ENCODE assay signal across 28 mouse cellular contexts in genomic region chr19:12731036-12731435, GRCm38 (mm10). TPM values are rescaled to one million over a fixed set of nuclear protein-coding genes. Genes with fewer than 3 reads are reported as not detected.
DNase-seq lines count a peak whose midpoint lies in the region; TF ChIP-seq lines count a peak whose summit lies in the region.
"Had no signal": no experiment of that assay in that cellular context is flagged by ENCODE, and none has a peak within 500 bp of the region (broad histone marks: within the 10 kb centered on the region; RNA-seq: fewer than 3 reads in every experiment).

No protein-coding gene starts in this region.

- TF ChIP-seq CTCF in ES-Bruce4 (IDR thresholded peaks at IDR 0.05; ENCODE audit: low read depth, low read length): no peak

- peaks cover 4% of the 10 kb centered on the region for H3K9me3 ChIP-seq in ES-Bruce4 (replicated peaks; ENCODE audit: control insufficient read depth, insufficient read depth, low read length, poor library complexity, severe bottlenecking)
- no peaks in the 10 kb centered on the region for H3K9me3 ChIP-seq in ES-E14 (ENCODE audit: control insufficient read depth, insufficient read depth, low read depth, low read length)
- H3K9me3 ChIP-seq: embryonic facial prominence, embryonic 10.5 days; embryonic facial prominence, embryonic 12.5 days had no signal

- H3K4me1 ChIP-seq in ES-Bruce4 (ENCODE audit: control insufficient read depth, insufficient read depth, low read length): peaks cover 1% of the 10 kb centered on the region
- peaks cover 4 to 14% of the 10 kb centered on the region in 2 experiments; a peak in 3 of 4 replicates for H3K4me1 ChIP-seq in ES-E14 (ENCODE audit: control insufficient read depth in 2 of 2, insufficient read depth in 2 of 2, low read length in 2 of 2, poor library complexity in 1 of 2)
- H3K4me1 ChIP-seq: embryonic facial prominence, embryonic 10.5 days; embryonic facial prominence, embryonic 12.5 days had no signal

- H3K27me3 ChIP-seq in ES-Bruce4 (ENCODE audit: control insufficient read depth, insufficient read depth, low read length, poor library complexity, severe bottlenecking): no peaks in the 10 kb centered on the region
- H3K27me3 ChIP-seq: CH12.LX; embryonic facial prominence, embryonic 12.5 days had no signal

- WGBS in macrophage (ENCODE audit: missing documents): 72% methylated on average over 1 of the region's 1 CpGs

- in situ Hi-C loops in ES-E14 (cut with MboI; ENCODE audit: low sequenced_read_pairs in 2 of 2, unreplicated experiment in 2 of 2): no loop called here

- H3K9ac ChIP-seq in ES-Bruce4 (ENCODE audit: low read depth, poor library complexity, severe bottlenecking): no peak overlapping the region
- no peak overlapping the region for H3K9ac ChIP-seq in ES-E14 (ENCODE audit: insufficient read depth, low read depth, low read length, poor library complexity, severe bottlenecking)
- H3K9ac ChIP-seq: embryonic facial prominence, embryonic 12.5 days had no signal

- peak; percentile 46 for DNase-seq in ES-E14 (ENCODE audit: low read depth, low spot score)
- peak; percentile 75 for DNase-seq in ZHBTc4 (ENCODE audit: low read depth, low spot score)
- DNase-seq in lung, postnatal 36 days: no peak
- no peak for DNase-seq in lung, postnatal 4 days
- DNase-seq in spleen, adult 18-20 months: no peak
- DNase-seq: adrenal gland, adult 2 months; adrenal gland, postnatal 10 days; adrenal gland, postnatal 25 days; B cell, adult 2 months; cerebellum, adult 11-12 months; cerebellum, adult 2 months; cerebellum, adult 9-10 months; cerebellum, postnatal 10 days; cerebellum, postnatal 25 days had no signal

- H3K79me2 ChIP-seq in macrophage (ENCODE audit: inconsistent target): no peaks in the 10 kb centered on the region

- no peak overlapping the region for H3K4me3 ChIP-seq in ES-Bruce4 (ENCODE audit: low read depth, low read length)
- H3K4me3 ChIP-seq in ES-E14 (ENCODE audit: insufficient read depth in 1 of 2, low read depth in 1 of 2, low read length in 2 of 2, poor library complexity in 1 of 2, severe bottlenecking in 1 of 2): no peak overlapping the region
- no peak overlapping the region for H3K4me3 ChIP-seq in macrophage (ENCODE audit: inconsistent target)
- H3K4me3 ChIP-seq: embryonic facial prominence, embryonic 10.5 days; embryonic facial prominence, embryonic 12.5 days had no signal

- H3K27ac ChIP-seq in ES-Bruce4 (ENCODE audit: insufficient read depth, low read length): peak overlapping the region; percentile 98
- H3K27ac ChIP-seq in ES-E14 (ENCODE audit: insufficient read depth, low read depth, low read length, poor library complexity, severe bottlenecking): peak overlapping the region; percentile 69; the same call in 1 of the 2 replicates
- H3K27ac ChIP-seq in macrophage: peak overlapping the region; percentile 65
- H3K27ac ChIP-seq: embryonic facial prominence, embryonic 10.5 days; embryonic facial prominence, embryonic 12.5 days had no signal

- H3K36me3 ChIP-seq in ES-Bruce4 (ENCODE audit: control insufficient read depth, insufficient read depth, low read length, poor library complexity, severe bottlenecking) (no peaks in the 10 kb centered on the region; the same call in 1 of the 2 replicates), ES-E14 (ENCODE audit: control insufficient read depth, insufficient read depth, low read length, poor library complexity, severe bottlenecking) (no peaks in the 10 kb centered on the region), macrophage (ENCODE audit: inconsistent target) (no peaks in the 10 kb centered on the region)
- H3K36me3 ChIP-seq: embryonic facial prominence, embryonic 10.5 days; embryonic facial prominence, embryonic 12.5 days had no signal

- no peak for TF ChIP-seq POLR2A in ES-Bruce4 (IDR thresholded peaks at IDR 0.05; ENCODE audit: insufficient read depth, low read length)

- no peak for TF ChIP-seq EP300 in ES-Bruce4 (IDR thresholded peaks at IDR 0.05; ENCODE audit: insufficient read depth, low read depth, low read length)

TF ChIP-seq in ES-E14, 5 proteins besides CTCF, POLR2A, EP300 and RAD21:
- no peak for TF ChIP-seq ZC3H11A (IDR thresholded peaks at IDR 0.05; ENCODE audit: borderline replicate concordance, low read depth, low read length)
- no peak for TF ChIP-seq MAFK (IDR thresholded peaks at IDR 0.05; ENCODE audit: insufficient read depth, low read depth, low read length)
- no peak for TF ChIP-seq CHD2 (IDR thresholded peaks at IDR 0.05; ENCODE audit: low read depth, low read length)

RNA-seq across cellular contexts. Expression of gene Cntf, which starts 34.4 kb away (rescaled TPM):
- polyA plus RNA-seq in ES-Bruce4 (2011; ENCODE audit: insufficient read depth, insufficient read length, low read depth, missing spikeins): 6.4 and 6.7 TPM in 2 replicates
- 6.9 and 12.1 TPM in 2 replicates for total RNA-seq in ES-E14 (2012; rRNA removed)
- total RNA-seq in macrophage (2018; cell fraction: chromatin; rRNA removed): 10 to 100 TPM in 1 of 26 experiments, 1 to 10 TPM in 25; 1.2 to 10.7 (median 3.9) TPM
- 1 to 10 TPM in 2 of 26 experiments, under 1 TPM in 24; 0.17 to 1.6 (median 0.43) TPM for total RNA-seq in macrophage (2018; cell fraction: cytosol; rRNA removed)
- 10 to 100 TPM in 2 of 26 experiments, 1 to 10 TPM in 24; 1.3 to 12.8 (median 2.9) TPM for total RNA-seq in macrophage (2018; cell fraction: nucleus; rRNA removed)
- polyA plus RNA-seq in macrophage (2018): 0.42 to 0.85 TPM (median 0.52 TPM) in 3 replicates
- polyA plus RNA-seq: adrenal gland, adult 2 months had no signal

RNA-seq across cellular contexts. Expression of gene Keg1, which starts 35.5 kb away (rescaled TPM):
- polyA plus RNA-seq in ES-Bruce4 (2011; ENCODE audit: insufficient read depth, insufficient read length, low read depth, missing spikeins): not detected in 2 replicates
- not detected in 2 replicates for total RNA-seq in ES-E14 (2012; rRNA removed)
- not detected for total RNA-seq in macrophage (2018; cell fraction: chromatin; rRNA removed)
- total RNA-seq in macrophage (2018; cell fraction: cytosol; rRNA removed): not detected
- total RNA-seq in macrophage (2018; cell fraction: nucleus; rRNA removed): not detected
- polyA plus RNA-seq in macrophage (2018): not detected in 3 replicates
- total RNA-seq: adrenal gland, postnatal 25 days; CH12.LX; MEL had no signal
- polyA plus RNA-seq: adrenal gland, adult 2 months; CD4-positive, CD25-positive, alpha-beta regulatory T cell, adult 4 months; cerebellum, adult 2 months; cortical plate, adult 2 months; embryonic facial prominence, embryonic 10.5 days; embryonic facial prominence, embryonic 12.5 days; embryonic facial prominence, embryonic 14.5 days; forebrain, embryonic 11.5 days; forebrain, embryonic 14.5 days; forebrain, embryonic 16.5 days; frontal cortex, adult 2 months had no signal

RNA-seq across cellular contexts. Expression of gene Olfr1443, which starts 53.1 kb away (rescaled TPM):
- polyA plus RNA-seq in ES-Bruce4 (2011; ENCODE audit: insufficient read depth, insufficient read length, low read depth, missing spikeins) (not detected in 2 replicates), macrophage (2018) (not detected in 3 replicates)
- total RNA-seq in ES-E14 (2012; rRNA removed): not detected in 2 replicates
- not detected for total RNA-seq in macrophage (2018; cell fraction: chromatin; rRNA removed)
- total RNA-seq in macrophage (2018; cell fraction: cytosol; rRNA removed): not detected
- not detected for total RNA-seq in macrophage (2018; cell fraction: nucleus; rRNA removed)
- total RNA-seq: adrenal gland, adult 2 months; adrenal gland, postnatal 10 days; adrenal gland, postnatal 25 days; adrenal gland, postnatal 4 days; CH12.LX; MEL had no signal
- polyA plus RNA-seq: adrenal gland, adult 2 months; CD4-positive, CD25-positive, alpha-beta regulatory T cell, adult 4 months; cerebellum, adult 2 months; cortical plate, adult 2 months; embryonic facial prominence, embryonic 10.5 days; embryonic facial prominence, embryonic 12.5 days; embryonic facial prominence, embryonic 14.5 days; forebrain, embryonic 11.5 days; forebrain, embryonic 14.5 days; forebrain, embryonic 16.5 days; frontal cortex, adult 2 months had no signal

Comparison
In these comparisons a context has a peak if more than half of its experiments do, and no peak if none do; other contexts are left out.
1. DNase-seq: peak in ES-E14 (single experiment) and ZHBTc4 (single experiment); none in lung, postnatal 36 days (single experiment), lung, postnatal 4 days (0 of 2) and spleen, adult 18-20 months (0 of 2).
2. Peak in every context shown above with its lines, with median percentiles within 50 percentile points of each other: H3K27ac ChIP-seq.